Mouse (Mus musculus): Measurements from ENCODE around the gene Arl6ip5. TPM values are rescaled to one million over a fixed set of nuclear protein-coding genes. Genes with fewer than 3 reads are reported as not detected.

Arl6ip5 gene
- total and polyA plus RNA-seq, 3 experiments = 97.8 to 138 (median 122) TPM

DNA sequence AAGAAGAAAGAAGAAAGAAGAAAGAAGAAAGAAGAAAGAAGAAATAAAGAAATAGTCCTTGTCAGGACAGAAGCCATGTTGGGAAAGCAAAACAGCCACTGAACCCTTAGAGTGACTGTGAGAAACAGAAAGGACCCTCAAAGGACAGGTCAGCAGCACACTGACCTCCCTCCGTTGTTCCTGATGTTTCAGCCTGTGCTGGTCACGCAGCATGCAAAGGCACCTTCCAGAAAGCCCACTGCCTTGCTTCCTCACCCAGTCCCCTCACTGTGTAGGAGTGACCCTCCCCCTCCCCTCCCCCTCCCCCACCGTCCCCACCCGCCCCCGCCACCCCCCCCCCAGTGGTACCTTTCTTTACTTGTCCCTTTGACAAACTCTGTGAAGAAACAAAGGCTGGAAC is 10.2 kb downstream of the Arl6ip5 start:
- Histone ChIP-seq H3K9ac (ENCODE audit: low read depth, low read length) (no peak overlapping the region), H3K27me3 (ENCODE audit: control insufficient read depth, insufficient read depth, low read length) (no peaks in the 10 kb centered on the region), H3K4me3 (no peak overlapping the region), H3K79me2 (replicated peaks; ENCODE audit: control insufficient read depth, insufficient read depth, low read length) (peaks cover 2% of the 10 kb centered on the region), H3K4me1 (ENCODE audit: control insufficient read depth, insufficient read depth, low read length) (peaks cover 23% of the 10 kb centered on the region), H3K27ac (no peak overlapping the region), H3K36me3 (ENCODE audit: control insufficient read depth, insufficient read depth, low read length) (peaks cover 30% of the 10 kb centered on the region)
- TF ChIP-seq CTCF (IDR thresholded peaks at IDR 0.05) = no peak
- no peak for TF ChIP-seq EP300 (IDR thresholded peaks at IDR 0.05; ENCODE audit: insufficient read depth, low read depth, low read length)
- no peak for DNase-seq
- intact Hi-C loops (cut with DNase I) = no loop called here
- WGBS = 66% methylated on average over 3 of the region's 5 CpGs

DNA sequence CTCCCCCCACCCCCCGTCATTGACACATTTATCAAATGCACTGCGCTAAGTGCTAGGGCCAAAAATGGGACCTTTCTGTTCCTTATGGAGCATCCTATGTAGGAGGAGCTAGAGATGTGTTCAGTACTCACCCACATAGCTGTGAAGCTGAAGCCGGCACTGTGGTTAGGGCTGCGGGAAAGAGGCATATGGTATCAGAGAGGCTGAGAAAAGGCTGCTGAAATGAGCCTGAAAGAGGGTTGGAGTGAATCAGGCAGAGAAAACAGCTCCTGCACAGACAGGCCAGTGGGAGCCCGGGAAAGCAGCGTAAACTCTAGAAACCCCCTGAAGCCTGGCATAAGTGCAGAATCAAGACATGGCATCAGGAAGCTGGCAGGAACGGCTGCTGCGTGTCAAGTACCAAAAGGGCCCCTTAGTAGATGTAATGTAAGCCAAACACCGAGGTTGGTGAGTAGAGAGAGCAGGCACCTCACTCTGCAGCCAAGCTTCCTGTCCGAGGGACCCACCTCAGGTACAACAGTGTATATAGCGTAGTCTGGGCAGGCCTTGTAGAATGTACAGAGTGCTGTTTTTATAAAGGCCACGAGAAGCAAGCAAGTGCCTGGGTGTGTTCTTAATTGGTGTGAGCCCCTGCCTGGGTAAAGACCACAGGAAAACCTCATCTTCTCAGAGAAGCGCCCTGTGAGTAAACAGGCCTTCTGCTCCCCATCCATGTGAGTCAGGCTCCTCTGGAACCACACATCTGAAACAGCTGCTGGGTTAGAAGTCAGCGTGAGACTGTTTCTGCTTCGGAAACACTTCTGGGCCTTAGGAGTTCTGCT is 10.9 kb downstream of the Arl6ip5 start:
- no peak overlapping the region; the same call in 1 of the 2 replicates for H3K27ac ChIP-seq
- WGBS = 63% methylated on average over 15 of the region's 15 CpGs
- intact Hi-C loops (cut with DNase I) = no loop called here
- no peak for DNase-seq
- H3K4me1 ChIP-seq (ENCODE audit: control insufficient read depth, insufficient read depth, low read length) = peaks cover 21% of the 10 kb centered on the region
- H3K4me3 ChIP-seq = no peak overlapping the region
- no peak overlapping the region for H3K9ac ChIP-seq (ENCODE audit: low read depth, low read length)
- TF ChIP-seq EP300 (IDR thresholded peaks at IDR 0.05; ENCODE audit: insufficient read depth, low read depth, low read length) (no peak), CTCF (IDR thresholded peaks at IDR 0.05) (no peak), POLR2A (IDR thresholded peaks at IDR 0.05; ENCODE audit: insufficient read depth, low read depth, low read length) (no peak)
- H3K27me3 ChIP-seq (ENCODE audit: control insufficient read depth, insufficient read depth, low read length) = no peaks in the 10 kb centered on the region
- H3K79me2 ChIP-seq (replicated peaks; ENCODE audit: control insufficient read depth, insufficient read depth, low read length) = peaks cover 2% of the 10 kb centered on the region
- H3K36me3 ChIP-seq (ENCODE audit: control insufficient read depth, insufficient read depth, low read length) = peaks cover 22% of the 10 kb centered on the region

DNA sequence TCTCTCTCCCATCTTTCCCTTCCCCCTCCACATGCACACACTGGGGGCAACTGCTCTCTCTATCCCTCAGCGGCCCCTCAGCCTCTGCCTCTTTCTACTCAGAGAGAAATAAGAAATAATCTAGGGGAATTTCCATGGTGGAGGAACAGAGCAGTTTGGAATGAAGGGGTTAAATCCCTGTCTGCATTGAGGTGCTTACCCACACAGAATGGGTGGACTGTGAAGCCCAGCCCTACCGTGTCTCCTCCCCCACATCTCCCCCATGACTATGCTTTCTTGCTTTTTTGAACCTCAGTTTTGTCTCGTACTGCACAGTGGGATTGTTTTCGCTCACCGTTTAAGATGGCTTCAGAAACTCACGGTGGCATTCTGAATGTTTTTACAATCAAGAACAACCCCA is 11.8 kb downstream of the Arl6ip5 start:
- 59% methylated on average over 6 of the region's 6 CpGs for WGBS

DNA sequence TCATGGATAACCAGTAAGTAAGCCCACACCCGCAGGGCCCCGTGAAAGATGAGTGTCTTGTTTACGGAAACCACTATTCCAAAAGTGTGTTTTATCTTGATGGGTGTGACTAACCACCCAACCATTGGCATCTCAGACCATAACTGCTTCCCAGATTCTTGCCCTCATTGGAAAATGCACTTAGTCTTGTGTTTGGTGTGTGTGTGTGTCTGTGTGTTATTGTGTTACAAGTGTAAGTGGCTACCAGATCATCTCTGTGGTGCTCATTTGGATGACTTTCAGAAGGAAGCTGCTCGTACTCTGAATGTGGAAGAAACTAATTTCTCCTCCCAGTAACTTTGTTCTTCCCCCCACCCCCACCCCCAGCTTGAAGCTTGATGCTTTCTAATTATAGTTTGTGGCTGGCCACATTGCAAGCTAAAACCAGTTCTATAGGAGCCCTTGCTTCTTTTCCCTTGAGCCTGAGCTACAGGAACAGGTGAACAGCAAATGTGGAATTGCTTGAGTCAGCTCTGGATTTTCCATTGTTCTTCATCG is 12.5 kb downstream of the Arl6ip5 start:
- Histone ChIP-seq H3K79me2 (replicated peaks; ENCODE audit: control insufficient read depth, insufficient read depth, low read length) (peaks cover 2% of the 10 kb centered on the region), H3K4me3 (no peak overlapping the region), H3K9ac (ENCODE audit: low read depth, low read length) (no peak overlapping the region), H3K27me3 (ENCODE audit: control insufficient read depth, insufficient read depth, low read length) (no peaks in the 10 kb centered on the region), H3K36me3 (ENCODE audit: control insufficient read depth, insufficient read depth, low read length) (peaks cover 16% of the 10 kb centered on the region), H3K27ac (peak overlapping the region; percentile 64), H3K4me1 (ENCODE audit: control insufficient read depth, insufficient read depth, low read length) (peaks cover 19% of the 10 kb centered on the region)
- WGBS = 13% methylated on average over 5 of the region's 5 CpGs
- intact Hi-C loops (cut with DNase I) = no loop called here
- TF ChIP-seq CTCF (IDR thresholded peaks at IDR 0.05) (no peak), POLR2A (IDR thresholded peaks at IDR 0.05; ENCODE audit: insufficient read depth, low read depth, low read length) (no peak), EP300 (IDR thresholded peaks at IDR 0.05; ENCODE audit: insufficient read depth, low read depth, low read length) (no peak)
- DNase-seq = no peak

More for the DNA sequence above, 11.8 kb downstream of the Arl6ip5 start:
- H3K27me3 ChIP-seq (ENCODE audit: control insufficient read depth, insufficient read depth, low read length) = no peaks in the 10 kb centered on the region
- H3K79me2 ChIP-seq (replicated peaks; ENCODE audit: control insufficient read depth, insufficient read depth, low read length) = peaks cover 2% of the 10 kb centered on the region
- intact Hi-C loops (cut with DNase I) = no loop called here
- H3K4me3 ChIP-seq = no peak overlapping the region
- DNase-seq = no peak
- H3K27ac ChIP-seq = peak overlapping the region; percentile 64
- H3K9ac ChIP-seq (ENCODE audit: low read depth, low read length) = no peak overlapping the region
- H3K36me3 ChIP-seq (ENCODE audit: control insufficient read depth, insufficient read depth, low read length) = peaks cover 17% of the 10 kb centered on the region
- TF ChIP-seq POLR2A (IDR thresholded peaks at IDR 0.05; ENCODE audit: insufficient read depth, low read depth, low read length) = no peak
- H3K4me1 ChIP-seq (ENCODE audit: control insufficient read depth, insufficient read depth, low read length) = peaks cover 20% of the 10 kb centered on the region

DNA sequence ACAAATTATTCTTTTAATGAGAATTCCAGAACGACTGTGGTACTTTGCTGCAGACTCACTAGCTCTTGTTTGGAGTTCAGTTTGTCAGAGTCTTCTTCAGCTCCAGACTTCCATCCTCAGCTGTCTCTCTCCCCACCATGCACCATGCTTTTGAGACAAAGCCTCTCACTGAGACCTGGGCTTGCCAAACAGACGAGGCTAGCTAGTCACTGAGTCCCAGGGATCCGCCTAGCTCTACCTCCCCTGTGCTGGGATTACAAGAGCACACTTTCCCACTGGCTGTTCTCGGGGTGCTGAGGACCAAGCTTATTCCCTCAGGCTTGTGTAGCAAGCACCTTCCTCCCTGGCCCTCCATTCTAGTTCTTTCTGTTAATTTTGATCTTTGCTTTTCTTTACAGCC is 13.1 kb downstream of the Arl6ip5 start:
- DNase-seq = no peak
- H3K27ac ChIP-seq = peak overlapping the region; percentile 64
- peaks cover 16% of the 10 kb centered on the region for H3K36me3 ChIP-seq (ENCODE audit: control insufficient read depth, insufficient read depth, low read length)
- intact Hi-C loops (cut with DNase I) = no loop called here
- H3K4me1 ChIP-seq (ENCODE audit: control insufficient read depth, insufficient read depth, low read length) = peaks cover 19% of the 10 kb centered on the region
- TF ChIP-seq CTCF (IDR thresholded peaks at IDR 0.05) = no peak
- TF ChIP-seq POLR2A (IDR thresholded peaks at IDR 0.05; ENCODE audit: insufficient read depth, low read depth, low read length) = no peak
- no peak for TF ChIP-seq EP300 (IDR thresholded peaks at IDR 0.05; ENCODE audit: insufficient read depth, low read depth, low read length)
- H3K79me2 ChIP-seq (replicated peaks; ENCODE audit: control insufficient read depth, insufficient read depth, low read length) = peaks cover 2% of the 10 kb centered on the region
- no peak overlapping the region for H3K4me3 ChIP-seq
- H3K27me3 ChIP-seq (ENCODE audit: control insufficient read depth, insufficient read depth, low read length) = no peaks in the 10 kb centered on the region
- 68% methylated on average over 4 of the region's 4 CpGs for WGBS
- no peak overlapping the region for H3K9ac ChIP-seq (ENCODE audit: low read depth, low read length)

DNA sequence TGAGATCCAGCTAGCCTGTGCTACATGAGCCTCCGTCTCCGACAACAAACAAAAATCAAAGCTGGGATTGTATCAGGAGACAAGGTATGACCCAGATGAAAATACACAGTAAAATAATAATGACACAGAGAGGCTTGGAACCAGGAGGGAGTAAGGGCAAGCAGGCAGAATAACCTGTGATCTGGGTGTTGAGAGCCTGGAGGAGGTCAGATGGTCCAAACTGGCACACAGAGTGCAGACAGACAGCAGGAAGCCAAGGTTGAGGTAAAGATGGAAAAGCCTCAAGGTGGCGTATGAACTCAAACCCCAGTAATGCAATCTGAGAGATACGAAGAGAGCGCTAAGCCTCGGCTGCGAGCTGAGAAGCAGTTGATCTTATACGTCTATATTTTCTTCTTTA is 14.0 kb downstream of the Arl6ip5 start:
- TF ChIP-seq CTCF (IDR thresholded peaks at IDR 0.05) = 0 out of 2 replicates have a peak, but pooled peaks have one; percentile 7
- no peak for TF ChIP-seq POLR2A (IDR thresholded peaks at IDR 0.05; ENCODE audit: insufficient read depth, low read depth, low read length)
- no peak for TF ChIP-seq EP300 (IDR thresholded peaks at IDR 0.05; ENCODE audit: insufficient read depth, low read depth, low read length)
- H3K27ac ChIP-seq = peak overlapping the region; percentile 29
- H3K9ac ChIP-seq (ENCODE audit: low read depth, low read length) = no peak overlapping the region
- peaks cover 19% of the 10 kb centered on the region for H3K4me1 ChIP-seq (ENCODE audit: control insufficient read depth, insufficient read depth, low read length)
- H3K36me3 ChIP-seq (ENCODE audit: control insufficient read depth, insufficient read depth, low read length) = peaks cover 16% of the 10 kb centered on the region
- 90% methylated on average over 8 of the region's 8 CpGs for WGBS
- no peak for DNase-seq
- H3K4me3 ChIP-seq = no peak overlapping the region
- intact Hi-C loops (cut with DNase I) = no loop called here
- H3K79me2 ChIP-seq (replicated peaks; ENCODE audit: control insufficient read depth, insufficient read depth, low read length) = peaks cover 2% of the 10 kb centered on the region
- H3K27me3 ChIP-seq (ENCODE audit: control insufficient read depth, insufficient read depth, low read length) = no peaks in the 10 kb centered on the region

Measured in heart, adult 2 months (tissue).